Mouse (Mus musculus) gastrocnemius, adult 2 months (tissue): ENCODE measurements around the gene Gm37240. TPM values are rescaled to one million over a fixed set of nuclear protein-coding genes. Genes with fewer than 3 reads are reported as not detected.
"Not testable (repeated sequence)": the region's sequence is repeated elsewhere in the genome, so short reads cannot be mapped to it uniquely, and the experiment has no call there.

Experiments used
- DNase-seq: peaks from one replicate; pipeline ENCODE4 v3.0.0; 2022
- H3K27ac ChIP-seq: fragments of 200-600 bp; 2 replicates; pipeline ENCODE4 v1.8.1; 2022; ENCODE audit warnings: mild to moderate bottlenecking
- H3K4me3 ChIP-seq: fragments of 200-600 bp; 2 replicates; pipeline ENCODE4 v1.8.1; 2022; ENCODE audit warnings: mild to moderate bottlenecking, moderate library complexity
- CTCF ChIP-seq: fragments of 200-600 bp; IDR thresholded peaks from 2 replicates; pipeline ENCODE4 v1.8.1; 2022; ENCODE audit warnings: antibody characterized with exemption, mild to moderate bottlenecking, moderate library complexity
- intact Hi-C: fragments of 180-260 bp; cut with DNase I; formaldehyde crosslinking; loops from one replicate; pipeline ENCODE4 v1.15.1; 2025
- total RNA-seq, 2 experiments: library from RNA; stranded (reverse); gene quantifications; 2 replicates each; pipeline ENCODE4 v1.2.3; 2021

Gm37240 gene
- total RNA-seq, 2 experiments from 2014 or later, result 34.5 to 37.4 TPM

DNA sequence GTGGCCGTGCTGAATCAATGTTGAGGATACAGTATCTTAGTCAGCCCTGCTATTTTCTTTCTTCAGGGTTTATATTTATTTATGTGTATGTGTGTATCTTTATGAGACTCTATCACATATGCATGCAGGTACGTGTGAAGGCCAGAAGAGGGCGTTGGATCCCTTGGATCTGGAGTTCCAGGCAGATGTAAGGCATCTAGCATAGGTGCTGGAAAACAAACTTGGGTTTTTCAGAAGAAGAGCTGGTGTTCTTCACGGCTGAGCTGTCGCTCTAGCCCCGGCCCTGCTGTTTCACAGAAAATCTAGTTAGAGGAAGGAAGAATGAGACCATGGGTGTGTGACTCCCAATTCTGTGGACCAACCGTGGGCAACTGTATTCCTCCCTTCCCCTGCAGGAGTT, 1229.3 kb downstream of the Gm37240 start:
- Histone ChIP-seq H3K27ac (no peak overlapping the region), H3K4me3 (no peak overlapping the region)
- intact Hi-C loops, result no loop called here
- DNase-seq, result no peak
- TF ChIP-seq CTCF, result 0 out of 2 replicates have a peak, but pooled peaks have one; percentile 2

DNA sequence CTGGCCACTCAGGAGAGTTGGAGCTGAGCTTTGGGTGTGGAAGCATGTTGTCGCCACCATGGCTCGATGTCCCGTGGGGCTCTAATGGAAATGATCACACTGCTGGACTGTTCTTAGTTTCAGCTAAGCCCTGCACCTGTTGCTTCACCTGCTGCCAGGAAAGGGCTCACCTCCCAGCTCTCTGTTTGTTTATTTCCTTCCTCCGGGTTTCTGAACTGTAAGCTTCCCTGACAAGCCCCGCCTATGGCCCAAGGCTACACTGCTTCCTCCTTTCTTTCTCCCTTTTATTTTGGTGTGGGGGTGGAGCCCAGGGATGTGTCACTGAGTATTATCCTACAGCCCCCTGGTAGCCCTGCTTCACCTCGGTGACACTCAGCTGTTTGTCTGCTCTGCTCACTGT, 1230.1 kb downstream of the Gm37240 start:
- intact Hi-C loops, result no loop called here
- DNase-seq, result peak; percentile 38

DNA sequence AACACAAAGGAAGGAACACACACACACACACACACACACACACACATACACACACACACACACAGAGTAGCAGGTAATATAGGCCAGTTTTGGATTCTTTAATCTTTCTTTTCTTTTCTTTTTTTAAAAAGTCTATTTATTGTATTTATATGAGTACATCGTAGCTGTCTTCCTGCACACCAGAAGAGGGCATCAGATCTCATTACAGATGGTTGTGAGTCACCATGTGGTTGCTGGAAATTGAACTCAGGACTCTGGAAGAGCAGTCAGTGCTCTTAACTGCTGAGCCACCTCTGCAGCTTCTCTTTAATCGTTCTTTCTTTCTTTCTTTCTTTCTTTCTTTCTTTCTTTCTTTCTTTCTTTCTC, 1231.5 kb downstream of the Gm37240 start:
- H3K27ac ChIP-seq, DNase-seq, H3K4me3 ChIP-seq, intact Hi-C loops: not testable (repeated sequence)

More for the DNA sequence above, 1230.1 kb downstream of the Gm37240 start:
- no peak for TF ChIP-seq CTCF
- H3K27ac ChIP-seq, result peak overlapping the region; percentile 68
- no peak overlapping the region for H3K4me3 ChIP-seq

DNA sequence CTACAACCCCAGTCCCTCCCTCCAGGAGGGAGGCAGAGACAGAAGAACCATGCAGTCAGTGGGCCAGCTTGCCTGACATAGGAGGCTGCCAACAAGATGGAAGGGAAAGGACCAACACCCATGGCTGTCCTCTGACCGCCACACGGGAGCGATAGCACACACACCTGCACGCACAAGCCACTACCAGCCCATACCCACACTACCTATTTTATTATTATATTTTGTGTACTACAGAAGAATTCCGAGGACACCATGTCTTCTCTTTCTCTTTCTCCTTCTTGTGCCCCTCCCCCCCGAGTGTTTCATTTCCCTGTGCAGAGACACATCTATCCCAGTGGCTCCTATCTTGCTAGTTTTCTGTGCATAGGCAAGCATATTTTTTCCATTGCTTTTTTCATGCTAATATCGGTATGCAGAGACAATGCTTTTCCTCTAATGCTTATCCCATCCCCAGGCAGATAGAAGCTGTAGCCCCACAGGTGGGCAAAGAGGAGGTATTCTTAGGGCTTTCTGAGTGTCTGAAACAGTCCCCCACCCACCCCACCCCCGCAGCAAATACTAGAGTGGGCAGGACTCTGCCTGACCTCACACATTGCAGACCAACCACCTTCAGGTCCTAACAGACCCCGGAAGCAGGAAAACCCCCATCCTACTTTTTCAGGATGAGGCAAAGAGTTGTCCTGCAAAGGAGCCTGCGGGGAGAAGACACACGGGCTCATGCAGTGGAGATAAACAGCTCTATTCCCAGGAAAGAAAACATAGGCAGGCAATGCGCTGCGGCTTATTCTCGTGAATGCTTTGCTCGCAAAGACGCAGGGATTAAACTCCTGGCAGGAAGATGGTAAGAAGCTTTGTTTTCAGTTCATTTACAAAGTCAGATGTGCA, 1232.2 kb downstream of the Gm37240 start:
- intact Hi-C loops, result no loop called here
- peak overlapping the region; percentile 90; the same call in 1 of the 2 replicates for H3K27ac ChIP-seq
- H3K4me3 ChIP-seq, result peak overlapping the region; percentile 15; the same call in 1 of the 2 replicates
- TF ChIP-seq CTCF, result no peak
- no peak for DNase-seq

DNA sequence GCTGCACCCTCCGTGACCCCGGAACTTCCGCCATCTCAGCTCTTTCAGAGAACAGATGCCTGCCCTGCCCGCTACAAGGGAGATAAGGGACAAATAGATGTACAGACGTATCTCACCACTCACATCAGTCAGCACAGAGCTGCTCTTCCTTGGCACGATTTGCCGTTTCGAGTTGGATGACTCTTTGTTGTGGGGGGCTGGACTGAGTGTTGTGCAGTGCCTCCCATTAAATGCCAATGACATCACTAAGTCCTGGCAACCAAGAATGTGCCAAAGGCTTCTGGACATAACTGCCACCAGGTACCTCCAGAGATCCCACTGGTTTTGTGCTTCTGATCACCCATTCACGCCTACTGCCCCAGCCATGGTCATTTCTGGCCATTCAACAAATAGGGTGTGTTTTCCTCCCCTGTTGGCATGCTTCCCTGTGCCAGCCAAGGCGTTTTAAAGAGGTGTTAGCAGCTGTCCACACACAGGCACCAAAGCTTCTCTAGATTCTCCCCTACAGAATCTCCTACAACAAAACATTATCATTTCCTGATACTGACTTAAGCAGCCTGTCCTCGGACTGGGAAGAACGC, 1233.0 kb downstream of the Gm37240 start:
- Histone ChIP-seq H3K4me3 (peak overlapping the region; percentile 63), H3K27ac (peak overlapping the region; percentile 90)
- intact Hi-C loops, result no loop called here

DNA sequence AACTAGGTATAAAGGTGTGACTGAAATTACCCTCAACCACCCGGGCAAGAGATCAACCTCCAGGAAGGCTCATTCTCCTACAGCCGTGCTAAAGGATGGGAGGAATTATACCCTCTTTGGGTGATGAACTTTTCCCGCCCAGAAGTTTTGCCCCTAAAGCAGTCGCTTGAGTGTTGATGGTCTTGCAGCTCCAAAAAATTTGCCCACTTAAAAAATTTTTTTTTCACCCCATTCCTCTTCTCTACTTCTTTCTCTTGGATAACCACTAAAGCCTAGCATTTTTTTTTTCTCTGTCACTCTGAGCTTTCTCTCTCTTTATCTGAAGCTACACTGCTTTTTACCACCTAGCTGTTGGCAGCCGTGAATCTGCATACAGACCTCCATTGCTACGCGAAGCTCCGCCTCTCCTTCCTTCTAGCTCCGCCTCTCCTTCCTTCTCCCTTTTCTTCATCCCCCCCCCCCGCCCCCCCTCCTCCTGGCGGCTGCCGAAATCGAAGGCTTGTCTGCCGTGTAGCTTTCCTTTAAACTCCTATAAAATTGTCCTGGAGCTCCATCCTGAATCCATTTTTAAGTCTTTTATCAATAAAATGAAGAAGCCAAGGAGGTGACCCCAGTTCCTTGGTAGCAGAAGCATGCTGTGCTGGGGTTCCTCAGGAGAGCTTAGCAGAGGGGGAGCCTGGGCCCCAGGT, 1233.6 kb downstream of the Gm37240 start:
- Histone ChIP-seq H3K4me3 (peak overlapping the region; percentile 63), H3K27ac (peak overlapping the region; percentile 90)
- DNase-seq, result peak; percentile 40

More for the DNA sequence above, 1233.0 kb downstream of the Gm37240 start:
- TF ChIP-seq CTCF, result no peak
- DNase-seq, result peak; percentile 44

DNA sequence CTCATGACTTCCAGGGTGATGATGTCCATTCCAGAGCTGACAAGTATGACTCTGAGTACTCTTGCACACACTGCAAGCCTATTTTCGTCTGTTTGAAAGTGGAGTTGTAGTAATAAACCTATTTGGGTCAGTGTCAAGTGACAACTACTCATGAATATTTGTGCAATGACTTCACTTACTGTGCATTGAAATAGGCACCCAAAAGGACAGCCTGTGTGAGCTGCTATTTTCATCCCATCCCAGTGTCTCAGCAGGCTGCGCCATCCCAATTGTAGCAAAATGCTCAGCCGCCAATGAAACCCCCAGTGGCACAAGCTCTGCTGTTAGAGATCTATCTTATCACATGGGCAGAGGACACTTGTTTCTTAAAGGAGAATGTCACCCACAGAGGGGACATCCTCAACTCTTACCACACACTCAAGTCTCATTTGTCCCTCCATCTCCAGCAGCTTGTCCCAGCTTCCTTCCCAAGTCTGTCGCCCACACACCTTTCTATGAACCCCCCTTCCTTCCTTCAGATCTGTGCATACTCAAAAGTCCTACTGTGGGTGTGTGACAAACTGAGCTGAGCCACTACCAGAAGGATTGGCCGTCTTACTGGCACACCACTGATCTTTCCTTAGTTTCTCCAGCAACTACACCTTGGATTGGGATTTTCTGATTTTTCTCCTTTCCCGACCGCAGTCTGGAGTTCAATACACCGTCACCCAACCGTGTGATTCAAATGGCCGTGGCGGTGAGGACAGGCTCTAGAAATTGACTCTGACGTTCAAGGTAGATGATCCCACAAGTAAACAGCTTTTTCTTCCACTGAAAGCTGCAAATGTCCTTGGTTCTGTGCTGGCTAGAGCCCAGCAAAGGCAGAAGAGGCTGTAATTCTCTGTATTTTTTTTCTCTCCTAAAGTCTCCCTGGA, 1234.4 kb downstream of the Gm37240 start:
- Histone ChIP-seq H3K4me3 (peak overlapping the region; percentile 63), H3K27ac (peak overlapping the region; percentile 90)
- intact Hi-C loops, result no loop called here
- DNase-seq, result peak; percentile 55
- TF ChIP-seq CTCF, result no peak

More for the DNA sequence above, 1233.6 kb downstream of the Gm37240 start:
- intact Hi-C loops, result no loop called here
- TF ChIP-seq CTCF, result no peak

DNA sequence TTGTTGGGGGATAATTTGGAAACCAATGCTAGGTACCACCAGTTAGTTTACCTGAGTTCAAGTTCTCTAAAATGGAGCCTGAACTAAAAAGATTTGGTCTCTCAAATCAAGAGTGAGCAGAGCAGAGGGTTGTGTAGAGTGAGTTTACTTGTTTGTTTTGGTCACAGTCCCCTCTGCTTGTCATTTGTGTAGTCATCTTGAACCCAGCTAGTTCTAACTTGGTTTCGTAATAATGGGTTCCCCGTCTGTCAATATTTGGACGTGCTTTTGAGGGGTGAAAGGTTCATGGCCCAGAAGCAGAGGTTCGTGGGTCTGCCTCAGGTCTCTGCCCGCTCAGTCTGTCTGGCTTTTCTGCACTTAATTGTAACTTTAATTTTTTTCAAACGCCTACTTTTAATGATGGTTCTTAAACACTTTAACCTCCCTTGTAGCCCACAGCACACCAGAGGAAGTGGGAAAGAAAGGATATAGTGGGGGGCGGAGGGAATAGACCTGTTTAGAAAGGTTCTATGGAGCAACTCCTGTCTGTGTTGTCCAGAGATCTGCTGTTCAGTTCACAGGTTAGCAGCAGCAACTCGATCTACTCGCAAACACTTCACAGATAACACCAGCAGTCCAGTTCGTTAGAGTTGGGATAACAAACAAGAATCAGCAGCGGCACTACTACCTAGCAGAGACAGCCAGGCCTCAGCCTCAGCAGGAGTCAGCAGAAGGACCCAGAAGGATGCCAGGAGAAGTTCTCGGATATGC, 1237.6 kb downstream of the Gm37240 start:
- no peak for TF ChIP-seq CTCF
- H3K27ac ChIP-seq, result no peak overlapping the region
- no peak overlapping the region for H3K4me3 ChIP-seq
- DNase-seq, result no peak
- intact Hi-C loops, result no loop called here

DNA sequence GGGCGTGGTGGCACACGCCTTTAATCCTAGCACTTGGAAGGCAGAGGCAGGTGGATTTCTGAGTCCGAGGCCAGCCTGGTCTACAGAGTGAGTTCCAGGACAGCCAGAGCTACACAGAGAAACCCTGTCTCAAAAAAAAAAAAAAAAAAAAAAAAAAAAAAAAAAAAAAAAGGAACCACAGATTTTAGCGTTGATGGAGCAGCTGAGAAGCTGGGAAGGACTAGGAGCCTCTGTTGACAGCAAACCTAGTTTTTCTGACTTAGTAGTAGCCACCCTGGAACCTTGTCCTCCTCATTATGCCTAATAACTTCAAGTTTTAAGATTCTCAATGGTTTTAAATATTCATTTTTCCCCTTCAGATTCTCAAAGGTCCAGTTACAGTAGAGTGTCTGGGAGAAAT, 1239.2 kb downstream of the Gm37240 start:
- H3K4me3 ChIP-seq, DNase-seq, intact Hi-C loops, H3K27ac ChIP-seq: not testable (repeated sequence)

DNA sequence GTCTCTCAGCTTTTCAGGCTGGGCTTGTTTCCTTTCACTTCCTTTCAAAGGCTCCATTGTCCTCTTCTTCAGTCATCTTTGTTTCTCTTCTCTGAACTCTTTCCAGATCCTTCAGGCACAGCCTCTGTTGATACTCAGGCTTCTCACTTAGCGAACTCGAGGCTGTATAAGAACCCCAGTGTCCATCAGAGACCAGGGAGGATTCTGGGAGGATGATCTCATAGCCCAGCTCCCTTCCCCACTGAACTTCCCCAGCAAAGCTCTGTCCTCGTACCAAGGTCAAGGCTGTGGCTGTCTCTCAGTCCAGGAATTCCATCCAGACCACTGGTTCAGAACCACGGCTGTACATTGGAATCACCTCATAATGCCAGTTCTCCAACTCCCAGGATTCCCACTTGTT, 1239.7 kb downstream of the Gm37240 start:
- intact Hi-C loops, result no loop called here
- DNase-seq, result no peak
- Histone ChIP-seq H3K27ac (0 out of 2 replicates have a peak overlapping the region, but pooled peaks have one; percentile 8), H3K4me3 (no peak overlapping the region)
- TF ChIP-seq CTCF, result no peak

DNA sequence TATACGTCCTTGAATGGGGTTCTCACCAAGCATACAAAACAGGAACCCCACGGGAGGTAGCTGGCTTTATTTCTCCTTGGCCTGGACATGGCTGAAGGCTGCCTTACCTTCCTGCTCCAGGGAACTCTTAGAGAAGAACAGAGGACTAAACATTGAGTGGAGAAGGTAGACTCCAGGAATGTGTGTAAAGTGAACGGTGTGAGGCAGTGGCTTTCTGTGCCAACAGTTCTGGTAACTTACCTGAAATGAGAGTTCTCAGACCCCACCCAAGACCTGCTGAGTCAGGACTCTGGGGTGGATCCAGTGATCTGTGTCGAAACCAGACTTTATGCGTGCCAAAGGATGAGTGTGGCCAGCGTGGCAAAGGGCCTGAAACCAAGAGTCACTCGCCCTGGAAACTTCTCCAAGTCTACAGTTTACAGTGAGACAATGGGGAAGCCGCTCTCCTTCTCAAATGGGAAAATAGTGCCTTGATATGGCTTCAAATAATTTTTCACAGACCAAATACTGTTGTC, 1240.9 kb downstream of the Gm37240 start:
- peak; percentile 47 for DNase-seq
- no peak overlapping the region for H3K27ac ChIP-seq
- intact Hi-C loops, result no loop called here

More for the DNA sequence above, 1240.9 kb downstream of the Gm37240 start:
- H3K4me3 ChIP-seq, result no peak overlapping the region
- no peak for TF ChIP-seq CTCF
